20 mouse cellular contexts compared by ENCODE assay signal in genomic region chr11:57568950-57569490, GRCm38 (mm10).
"Had no signal": no experiment of that assay in that cellular context is flagged by ENCODE, and none has a peak within 500 bp of the region (broad histone marks: within the 10 kb centered on the region; RNA-seq: fewer than 3 reads in every experiment).

No protein-coding gene starts in this region.

- ATAC-seq: lung, postnatal 0 days; midbrain, embryonic 16.5 days had no signal

- H3K36me3 ChIP-seq: lung, embryonic 15.5 days; midbrain, embryonic 10.5 days; midbrain, embryonic 12.5 days; neural tube, embryonic 13.5 days; neural tube, embryonic 15.5 days had no signal

- H3K9me3 ChIP-seq: neural tube, embryonic 15.5 days had no signal

- H3K9ac ChIP-seq: liver, embryonic 14.5 days; lung, embryonic 15.5 days; midbrain, embryonic 12.5 days; neural tube, embryonic 13.5 days; neural tube, embryonic 15.5 days had no signal

- DNase-seq: lung, adult 18-20 months; lung, postnatal 14 days; lung, postnatal 36 days; midbrain, embryonic 14.5 days; retina, postnatal 1 day; right cerebral cortex, adult 18-20 months; right cerebral cortex, postnatal 25 days; right cerebral cortex, postnatal 4 days; spleen, adult 18-20 months; thymus, postnatal 25 days; thymus, postnatal 4 days had no signal

- H3K27ac ChIP-seq: liver, embryonic 14.5 days; lung, embryonic 15.5 days; midbrain, embryonic 10.5 days; midbrain, embryonic 12.5 days; neural tube, embryonic 13.5 days; neural tube, embryonic 15.5 days had no signal

- H3K4me3 ChIP-seq: lung, embryonic 15.5 days; midbrain, embryonic 10.5 days; midbrain, embryonic 12.5 days; myocyte; neural tube, embryonic 13.5 days; neural tube, embryonic 15.5 days had no signal

- H3K27me3 ChIP-seq: neural tube, embryonic 13.5 days; neural tube, embryonic 15.5 days had no signal
